Mouse (Mus musculus) G1E (cell line): ENCODE results near the gene Xrra1. TPM values are rescaled to one million over a fixed set of nuclear protein-coding genes. Genes with fewer than 3 reads are reported as not detected.
A peak's percentile ranks its signal among the peaks of the same experiment; 100 is the strongest.

Experiments
- ATAC-seq: 2 replicates; pipeline ENCODE4 v1.8.0; 2016; ENCODE audit warnings: mild to moderate bottlenecking; ENCODE audit not compliant: insufficient number of reproducible peaks, poor library complexity, low FRiP score, severe bottlenecking; ENCODE audit errors: extremely low read depth
- DNase-seq: peaks from one replicate; pipeline ENCODE4 v3.0.0; 2012; ENCODE audit warnings: low spot score
- H3K27me3 ChIP-seq: 2 replicates; pipeline ENCODE4 v1.6.1; 2012; ENCODE audit warnings: mild to moderate bottlenecking, low read length, inconsistent platforms; ENCODE audit not compliant: insufficient read depth
- H3K36me3 ChIP-seq: replicated peaks from 2 replicates; pipeline ENCODE3; 2012; ENCODE audit warnings: mild to moderate bottlenecking, inconsistent platforms
- H3K4me1 ChIP-seq: 2 replicates; pipeline ENCODE4 v1.6.1; 2012; ENCODE audit warnings: low read depth, low read length, inconsistent platforms, mixed read lengths; ENCODE audit not compliant: insufficient read depth
- H3K4me3 ChIP-seq: 2 replicates; pipeline ENCODE4 v1.5.1; 2012; ENCODE audit warnings: low read depth, mild to moderate bottlenecking, inconsistent platforms, low read length, moderate library complexity, mixed read lengths
- H3K9me3 ChIP-seq: replicated peaks from 2 replicates; pipeline ENCODE4 v1.6.1; 2012; ENCODE audit warnings: inconsistent platforms
- CTCF ChIP-seq: IDR thresholded peaks from 2 replicates; pipeline ENCODE4 v1.5.1; 2012; ENCODE audit warnings: low read depth, low read length, inconsistent platforms, mixed read lengths
- GATA1 ChIP-seq: IDR thresholded peaks from 2 replicates; pipeline ENCODE4 v1.6.1; 2012; ENCODE audit warnings: borderline replicate concordance, low read length, inconsistent platforms, mixed read lengths
- GATA2 ChIP-seq: IDR thresholded peaks from 2 replicates; pipeline ENCODE4 v1.6.1; 2012; ENCODE audit warnings: low read depth, low read length, inconsistent platforms, borderline replicate concordance
- POLR2AphosphoS5 ChIP-seq: IDR thresholded peaks from 2 replicates; pipeline ENCODE4 v1.6.1; 2012; ENCODE audit warnings: low read depth, low read length, inconsistent platforms; ENCODE audit not compliant: insufficient replicate concordance
- TAL1 ChIP-seq: conservative IDR thresholded peaks from 2 replicates; pipeline ENCODE4 v1.6.1; 2012; ENCODE audit warnings: low read depth, low read length, inconsistent platforms, mixed read lengths
- polyA plus RNA-seq: library from polyadenylated mRNA; stranded (reverse); fragments of >175 nt; gene quantifications from 2 replicates; pipeline ENCODE4 v1.2.3, GENCODE M21; 2012
- total RNA-seq, 2 experiments: library from RNA; stranded (forward) in 1 of 2; stranded (reverse) in 1 of 2; fragments of 200-1000 nt in 1 of 2; fragments of >200 nt in 1 of 2; fragmentation: Nextera tagmentation in 1 of 2; gene quantifications; 2 replicates each; pipeline ENCODE4 v1.2.3; 2014 to 2017

The Xrra1 gene
- total and polyA plus RNA-seq, 3 experiments = 0.18 to 0.33 TPM; not detected in 1

DNA sequence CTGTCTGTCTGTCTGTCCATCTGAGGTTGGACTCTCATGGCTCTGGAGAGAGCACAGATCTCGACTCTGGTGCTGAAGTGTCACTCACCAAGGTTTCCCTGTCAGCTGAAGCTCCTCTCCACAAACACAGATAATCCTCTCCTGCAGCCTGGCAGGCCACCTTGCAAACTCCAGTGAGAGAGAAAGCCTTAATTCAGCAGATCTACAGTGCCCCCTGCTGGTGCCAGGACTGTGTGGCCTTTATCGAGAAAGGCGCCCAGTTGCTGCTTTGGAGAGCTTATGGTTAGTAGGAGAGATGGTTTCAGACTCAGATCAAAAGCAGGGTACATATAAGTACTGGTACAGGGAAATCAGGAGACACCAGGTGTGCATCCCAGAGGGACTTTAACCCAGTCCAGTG, 17.4 kb downstream of the Xrra1 start:
- ATAC-seq (no peak), DNase-seq (peak; percentile 71)
- peaks cover 25% of the 10 kb centered on the region for H3K27me3 ChIP-seq
- no peaks in the 10 kb centered on the region for H3K9me3 ChIP-seq
- H3K4me3 ChIP-seq = no peak overlapping the region
- TF ChIP-seq TAL1 (no peak), CTCF (peak; percentile 73)
- no peaks in the 10 kb centered on the region for H3K36me3 ChIP-seq
- peaks cover 11% of the 10 kb centered on the region; the same call in 1 of the 2 replicates for H3K4me1 ChIP-seq

DNA sequence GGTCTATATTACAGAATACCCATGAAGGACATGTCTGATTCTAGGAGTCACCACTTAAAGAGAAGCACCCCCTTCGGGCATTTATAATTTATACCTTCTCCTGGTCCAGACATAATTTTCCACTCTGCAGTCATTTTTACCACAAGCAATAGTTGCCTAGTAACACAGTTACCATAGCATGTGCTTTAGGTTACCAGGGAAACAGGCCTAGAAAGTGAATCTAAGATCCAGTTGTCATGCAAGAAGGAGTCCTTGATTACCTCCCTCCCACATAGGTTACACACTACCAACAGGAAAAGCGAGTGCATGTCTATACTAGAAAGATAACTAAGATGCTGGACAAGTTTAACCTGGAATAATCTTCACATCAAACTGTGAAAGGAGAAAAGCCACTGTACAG, 19.3 kb downstream of the Xrra1 start:
- no peak for TF ChIP-seq POLR2AphosphoS5
- TF ChIP-seq TAL1 = no peak
- TF ChIP-seq CTCF = no peak
- no peak for TF ChIP-seq GATA2
- no peak for TF ChIP-seq GATA1
- H3K4me1 ChIP-seq = peaks cover 6% of the 10 kb centered on the region; the same call in 1 of the 2 replicates
- no peak for ATAC-seq
- peaks cover 19% of the 10 kb centered on the region; the same call in 1 of the 2 replicates for H3K27me3 ChIP-seq
- no peak for DNase-seq
- H3K36me3 ChIP-seq = no peaks in the 10 kb centered on the region
- no peaks in the 10 kb centered on the region for H3K9me3 ChIP-seq
- H3K4me3 ChIP-seq = no peak overlapping the region

DNA sequence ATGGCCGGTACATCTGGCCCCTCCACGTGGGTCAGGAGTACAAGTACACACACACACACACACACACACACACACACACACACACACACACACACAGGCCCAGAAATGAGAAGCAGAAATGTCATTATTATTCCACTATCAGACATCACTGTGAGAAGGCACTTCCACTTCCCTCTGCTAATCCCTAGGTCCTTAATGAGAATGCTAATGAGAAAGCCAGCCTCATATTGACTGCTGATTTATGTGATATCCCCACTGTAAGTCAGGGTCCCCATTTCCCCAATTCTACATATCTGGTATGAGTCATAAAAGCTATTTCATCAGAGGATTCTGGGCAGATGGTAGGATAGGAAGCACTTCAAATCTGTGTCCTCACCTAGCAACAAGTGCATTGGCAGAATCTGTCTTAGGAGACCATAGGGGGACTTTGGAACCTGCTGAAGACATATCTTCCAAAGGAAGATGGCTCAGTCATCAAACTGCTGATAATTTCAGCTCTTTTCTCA, 28.4 kb downstream of the Xrra1 start:
- no peak for ATAC-seq
- Histone ChIP-seq H3K4me1 (peaks cover 30% of the 10 kb centered on the region), H3K27me3 (peaks cover 34% of the 10 kb centered on the region), H3K9me3 (no peaks in the 10 kb centered on the region), H3K36me3 (no peaks in the 10 kb centered on the region), H3K4me3 (no peak overlapping the region)
- TF ChIP-seq CTCF (no peak), GATA1 (no peak), TAL1 (no peak), GATA2 (no peak), POLR2AphosphoS5 (no peak)
- DNase-seq = no peak

GRCm38 (mm10) chr7:99887743-99888142, 28.8 kb downstream of the Xrra1 start:
- Histone ChIP-seq H3K36me3 (no peaks in the 10 kb centered on the region), H3K9me3 (no peaks in the 10 kb centered on the region), H3K4me3 (no peak overlapping the region), H3K4me1 (peaks cover 33% of the 10 kb centered on the region), H3K27me3 (peaks cover 37% of the 10 kb centered on the region)
- no peak for DNase-seq
- no peak for TF ChIP-seq POLR2AphosphoS5
- no peak for ATAC-seq

DNA sequence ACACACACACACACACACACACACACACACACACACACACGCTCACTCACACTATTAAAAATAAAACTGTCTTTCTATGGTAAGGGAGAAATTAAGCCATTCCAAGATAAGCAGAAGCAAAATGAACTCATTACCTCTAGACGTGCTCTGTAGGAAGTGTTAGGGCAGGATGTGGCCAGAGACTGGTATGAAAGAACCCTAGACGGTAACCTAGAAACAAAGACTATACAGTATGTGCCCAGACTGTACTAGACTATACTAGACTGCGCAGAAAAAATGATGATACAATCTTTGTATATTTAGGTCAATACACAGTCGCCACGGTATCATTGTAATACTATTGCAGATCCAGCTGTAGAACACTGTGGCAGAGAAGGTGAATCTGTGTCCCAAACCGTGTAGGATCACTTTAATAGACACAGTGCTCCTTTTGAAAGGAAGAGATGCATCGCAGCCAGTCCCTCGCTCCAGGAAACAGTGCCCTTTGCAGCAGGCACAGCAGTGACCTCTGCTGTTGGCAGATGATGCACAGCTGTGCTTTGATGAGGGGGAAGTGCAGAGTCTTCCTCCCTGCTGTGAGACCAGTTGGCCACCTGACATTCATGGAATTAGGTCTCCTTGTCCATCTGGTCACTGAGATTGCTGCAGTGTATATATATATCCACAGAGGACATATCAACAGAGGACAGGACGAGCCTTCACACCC, 30.4 kb downstream of the Xrra1 start:
- Histone ChIP-seq H3K4me3 (no peak overlapping the region), H3K4me1 (peaks cover 33% of the 10 kb centered on the region), H3K9me3 (no peaks in the 10 kb centered on the region), H3K36me3 (no peaks in the 10 kb centered on the region), H3K27me3 (peaks cover 33% of the 10 kb centered on the region)
- ATAC-seq (no peak), DNase-seq (no peak)
- TF ChIP-seq CTCF = no peak
- TF ChIP-seq POLR2AphosphoS5 = no peak
- no peak for TF ChIP-seq GATA1
- no peak for TF ChIP-seq TAL1
- no peak for TF ChIP-seq GATA2

DNA sequence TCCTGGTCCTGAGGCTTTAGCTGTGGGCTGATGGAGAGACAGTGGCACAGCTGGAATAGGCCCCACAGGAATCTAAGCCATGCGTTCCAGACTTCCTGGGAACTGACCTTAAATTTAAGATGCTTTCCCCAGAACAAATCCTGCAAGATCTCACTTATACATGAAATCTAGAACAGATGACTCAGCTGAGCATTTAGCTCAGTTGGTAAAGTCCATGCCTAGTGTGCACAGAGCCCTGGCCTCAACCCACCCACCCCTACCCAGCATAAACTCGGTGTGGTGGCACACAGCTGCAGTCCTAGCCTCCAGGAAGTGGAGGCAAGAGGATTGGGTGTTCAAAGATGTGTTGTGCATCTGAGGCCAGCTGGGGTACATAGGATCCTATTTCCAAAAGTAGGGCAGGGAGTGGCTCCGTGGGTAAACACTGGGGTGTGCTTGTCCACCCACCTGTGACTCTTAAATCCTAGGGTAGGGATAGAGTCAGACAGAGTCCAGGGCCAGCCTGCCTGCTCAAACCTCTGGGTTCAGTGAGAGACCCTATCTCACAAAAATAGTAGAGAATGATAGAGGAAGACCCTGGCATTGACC, 31.3 kb downstream of the Xrra1 start:
- DNase-seq (no peak), ATAC-seq (no peak)
- TF ChIP-seq GATA1 (no peak), POLR2AphosphoS5 (no peak), CTCF (no peak), TAL1 (no peak), GATA2 (no peak)
- Histone ChIP-seq H3K36me3 (no peaks in the 10 kb centered on the region), H3K4me1 (peaks cover 33% of the 10 kb centered on the region), H3K4me3 (no peak overlapping the region), H3K9me3 (no peaks in the 10 kb centered on the region), H3K27me3 (peaks cover 30% of the 10 kb centered on the region)
